Comparison of ENCODE assay signal across 8 mouse cellular contexts in genomic region chr11:94880896-94881840, GRCm38 (mm10). TPM values are rescaled to one million over a fixed set of nuclear protein-coding genes. Genes with fewer than 3 reads are reported as not detected.
DNase-seq lines count a peak whose midpoint lies in the region; ATAC-seq lines count a peak whose summit lies in the region.

No protein-coding gene starts in this region.

- peaks cover 36% of the 10 kb centered on the region for H3K4me1 ChIP-seq in heart, embryonic 12.5 days (replicated peaks)
- H3K4me1 ChIP-seq in liver, embryonic 13.5 days (replicated peaks) = no peaks in the 10 kb centered on the region

- no peaks in the 10 kb centered on the region for H3K36me3 ChIP-seq in heart, embryonic 12.5 days
- H3K36me3 ChIP-seq in liver, embryonic 13.5 days = no peaks in the 10 kb centered on the region

- H3K9ac ChIP-seq in heart, embryonic 12.5 days = peak overlapping the region; percentile 42; the same call in 1 of the 2 replicates
- H3K9ac ChIP-seq in liver, embryonic 13.5 days = no peak overlapping the region

- H3K9me3 ChIP-seq in heart, embryonic 12.5 days (replicated peaks) = no peaks in the 10 kb centered on the region
- no peaks in the 10 kb centered on the region for H3K9me3 ChIP-seq in liver, embryonic 13.5 days (replicated peaks)

- peak overlapping the region; percentile 23 for H3K4me3 ChIP-seq in heart, embryonic 12.5 days
- no peak overlapping the region; the same call in 1 of the 2 replicates for H3K4me3 ChIP-seq in liver, embryonic 13.5 days (replicated peaks)

- no peak for ATAC-seq in heart, embryonic 12.5 days (ENCODE audit: insufficient number of reproducible peaks, low FRiP score)
- ATAC-seq in liver, embryonic 13.5 days (ENCODE audit: low read depth) = no peak

- peaks cover 24% of the 10 kb centered on the region for H3K27me3 ChIP-seq in heart, embryonic 12.5 days (replicated peaks)
- peaks cover 69% of the 10 kb centered on the region for H3K27me3 ChIP-seq in liver, embryonic 13.5 days

- H3K27ac ChIP-seq in heart, embryonic 12.5 days (ENCODE audit: poor library complexity, severe bottlenecking) = peak overlapping the region; percentile 69
- H3K27ac ChIP-seq in liver, embryonic 13.5 days = peak overlapping the region; percentile 27; the same call in 1 of the 2 replicates

- DNase-seq in heart, adult 8-10 months (ENCODE audit: low spot score) = no peak
- DNase-seq in NIH3T3 (ENCODE audit: low read depth) = peak; percentile 84
- DNase-seq in forelimb bud, embryonic 11.5 days (ENCODE audit: low read depth, low spot score) = peak; percentile 82
- no peak for DNase-seq in liver, embryonic 13.5 days
- no peak for DNase-seq in cerebellum, adult 9-11 months
- no peak for DNase-seq in urinary bladder, postnatal 36 days (ENCODE audit: low spot score in 2 of 2)
- no peak for DNase-seq in spleen, postnatal 36 days (ENCODE audit: low spot score in 2 of 2)

- H3K4me2 ChIP-seq in heart, embryonic 12.5 days = peak overlapping the region; percentile 61
- H3K4me2 ChIP-seq in liver, embryonic 13.5 days = no peak overlapping the region

- 5% methylated on average over 27 of the region's 27 CpGs for WGBS in heart, embryonic 12.5 days
- 5% methylated on average over 27 of the region's 27 CpGs for WGBS in liver, embryonic 13.5 days (ENCODE audit: insufficient replicate concordance)

RNA-seq across cellular contexts. Expression of gene Col1a1, which starts 54.9 kb away (rescaled TPM):
- polyA plus RNA-seq in heart, embryonic 12.5 days (2016; fragmentation: Nextera tagmentation; extraction: Ambion mirVana) = 404 and 446 TPM in 2 replicates
- 10 to 100 TPM; 23.3 to 50.4 (median 39.8) TPM for total RNA-seq in heart, adult 8-10 months (2022)
- polyA plus RNA-seq in liver, embryonic 13.5 days (2015; fragmentation: Nextera tagmentation; extraction: Ambion mirVana) = 83.0 and 85.6 TPM in 2 replicates

Comparison
In these comparisons a context has a peak if more than half of its experiments do, and no peak if none do; other contexts are left out.
1. DNase-seq: peak in NIH3T3 (single experiment) and forelimb bud, embryonic 11.5 days (single experiment); none in heart, adult 8-10 months (single experiment), liver, embryonic 13.5 days (single experiment), cerebellum, adult 9-11 months (single experiment), urinary bladder, postnatal 36 days (0 of 2) and spleen, postnatal 36 days (0 of 2).